Mouse (Mus musculus) liver, embryonic 13.5 days (tissue): ENCODE data around the gene Gm17617. TPM values are rescaled to one million over a fixed set of nuclear protein-coding genes. Genes with fewer than 3 reads are reported as not detected.

Source experiments
- ATAC-seq: fragments of 200-750 bp; cut with Nextera tagmentation; 2 replicates; pipeline ENCODE4 v1.8.0; 2017; ENCODE audit warnings: low read depth, mild to moderate bottlenecking, moderate number of reproducible peaks, moderate library complexity
- DNase-seq: peaks from one replicate; pipeline ENCODE4 v3.0.0; 2022
- H3K27ac ChIP-seq: fragments of 300-500 bp; sonication (generic); 2 replicates; pipeline ENCODE4 v1.5.1; 2015; ENCODE audit warnings: moderate library complexity, mild to moderate bottlenecking, inconsistent platforms
- H3K27me3 ChIP-seq: fragments of 300-500 bp; sonication (generic); 2 replicates; pipeline ENCODE4 v1.6.1; 2015; ENCODE audit warnings: mild to moderate bottlenecking, inconsistent platforms
- H3K36me3 ChIP-seq: fragments of 300-500 bp; sonication (generic); 2 replicates; pipeline ENCODE4 v1.6.1; 2015; ENCODE audit warnings: mild to moderate bottlenecking, inconsistent platforms
- H3K4me1 ChIP-seq: fragments of 300-500 bp; sonication (generic); replicated peaks from 2 replicates; pipeline ENCODE4 v1.6.1; 2015; ENCODE audit warnings: inconsistent platforms
- H3K4me2 ChIP-seq: fragments of 300-500 bp; sonication (generic); 2 replicates; pipeline ENCODE4 v1.6.1; 2015; ENCODE audit warnings: inconsistent platforms, mild to moderate bottlenecking, moderate library complexity
- H3K4me3 ChIP-seq: fragments of 300-500 bp; sonication (generic); replicated peaks from 2 replicates; pipeline ENCODE4 v1.5.1; 2015; ENCODE audit warnings: mild to moderate bottlenecking, inconsistent platforms
- H3K9ac ChIP-seq: fragments of 300-500 bp; sonication (generic); 2 replicates; pipeline ENCODE4 v1.6.1; 2015; ENCODE audit warnings: mild to moderate bottlenecking, inconsistent platforms
- H3K9me3 ChIP-seq: fragments of 300-500 bp; sonication (generic); replicated peaks from 2 replicates; pipeline ENCODE4 v1.6.1; 2016; ENCODE audit warnings: inconsistent platforms
- WGBS: fragments of 180-500 bp; shearing (Covaris S2); methylation state at CpG from one replicate; pipeline ENCODE4 v1.1.7; 2015; ENCODE audit not compliant: insufficient replicate concordance; 5-methylcytosine and 5-hydroxymethylcytosine counted together
- polyA plus RNA-seq: library from polyadenylated mRNA; unstranded; fragments of >200 nt; fragmentation: Nextera tagmentation; extraction: Ambion mirVana; gene quantifications from 2 replicates; pipeline ENCODE4 v1.2.1, GENCODE M21; 2015

Gene Gm17617
- polyA plus RNA-seq, 1 experiment from 2014 or later, result not detected

GRCm38 (mm10) chr13:55114375-55114774 is 19.0 kb downstream of the Gm17617 start:
- Histone ChIP-seq H3K27me3 (no peaks in the 10 kb centered on the region), H3K4me2 (no peak overlapping the region), H3K4me1 (no peaks in the 10 kb centered on the region; the same call in 1 of the 2 replicates), H3K36me3 (peaks cover 77% of the 10 kb centered on the region), H3K9me3 (no peaks in the 10 kb centered on the region), H3K4me3 (no peak overlapping the region), H3K27ac (no peak overlapping the region), H3K9ac (no peak overlapping the region)
- no peak for DNase-seq
- 42% methylated on average over 6 of the region's 6 CpGs for WGBS
- ATAC-seq, result no peak

DNA sequence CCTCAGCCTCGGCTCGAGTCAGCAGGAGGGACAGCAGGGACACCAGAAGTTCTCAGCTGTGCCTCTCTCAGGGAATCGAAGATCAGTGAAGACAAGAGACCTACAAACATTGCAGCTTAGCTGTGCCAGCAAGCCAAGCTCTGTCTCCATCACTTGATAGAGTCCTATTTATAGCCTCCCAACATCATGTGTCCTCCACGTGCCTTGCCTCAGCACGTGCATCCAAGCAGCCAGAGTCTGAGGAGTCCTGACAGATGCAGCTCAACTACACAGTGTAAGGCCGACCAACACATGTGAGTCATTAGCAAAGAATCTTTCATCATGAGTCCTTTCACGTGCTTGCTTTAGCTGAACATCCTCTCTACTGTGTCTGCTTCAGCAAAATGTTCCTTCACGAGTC is 25.7 kb downstream of the Gm17617 start:
- no peak for DNase-seq
- no peak overlapping the region for H3K4me2 ChIP-seq
- no peaks in the 10 kb centered on the region for H3K9me3 ChIP-seq
- WGBS, result 84% methylated on average over 8 of the region's 8 CpGs
- no peaks in the 10 kb centered on the region for H3K27me3 ChIP-seq
- 0 out of 2 replicates have a peak overlapping the region, but pooled peaks have one; percentile 86 for H3K9ac ChIP-seq
- ATAC-seq, result no peak
- peaks cover 36% of the 10 kb centered on the region for H3K36me3 ChIP-seq
- H3K4me1 ChIP-seq, result peaks cover 38% of the 10 kb centered on the region
- H3K27ac ChIP-seq, result no peak overlapping the region
- H3K4me3 ChIP-seq, result no peak overlapping the region

- Histone ChIP-seq H3K4me3 (peak overlapping the region; percentile 95), H3K9ac (peak overlapping the region; percentile 86), H3K9me3 (no peaks in the 10 kb centered on the region), H3K27ac (peak overlapping the region; percentile 53; the same call in 1 of the 2 replicates), H3K27me3 (no peaks in the 10 kb centered on the region), H3K36me3 (peaks cover 33% of the 10 kb centered on the region), H3K4me1 (peaks cover 38% of the 10 kb centered on the region), H3K4me2 (peak overlapping the region; percentile 93)
- 79% methylated on average over 4 of the region's 4 CpGs for WGBS
- no peak for DNase-seq
- no peak for ATAC-seq
Observed at GRCm38 (mm10) chr13:55107116-55107515, 26.2 kb downstream of the Gm17617 start.

DNA sequence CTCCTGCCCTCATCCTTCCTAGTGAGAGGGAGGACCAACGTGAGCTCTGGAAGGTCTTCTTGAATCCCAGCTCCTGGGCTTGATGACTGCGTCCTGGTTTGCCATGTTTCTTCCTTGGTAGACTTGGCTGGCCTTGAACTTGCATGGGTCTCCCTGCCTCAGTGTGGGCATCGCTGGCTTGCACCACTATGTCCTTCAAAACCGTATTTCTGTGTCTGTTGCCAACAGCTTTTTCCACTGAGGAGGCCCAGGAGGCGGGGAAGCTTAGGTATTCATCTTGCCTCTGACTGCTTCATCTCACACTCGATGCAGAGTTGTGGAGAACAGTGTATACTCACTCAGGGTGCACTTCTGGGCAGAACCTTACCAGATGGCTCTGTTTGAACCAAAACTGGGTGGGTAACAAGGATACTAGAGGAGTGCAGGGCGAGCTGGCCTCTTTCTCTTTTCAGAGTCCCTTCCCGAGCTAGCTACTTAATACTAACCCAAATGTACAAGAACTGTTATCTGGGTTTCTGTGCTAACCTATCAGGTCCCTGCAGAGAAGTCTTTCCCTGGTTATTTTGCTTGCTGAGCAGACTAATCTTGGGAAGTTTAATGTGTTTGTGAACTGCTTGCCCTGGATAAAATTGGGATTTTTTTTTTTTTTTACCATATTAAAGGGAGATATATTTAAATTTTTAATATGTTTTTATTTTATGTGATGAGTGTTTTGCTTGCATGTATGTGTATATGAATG is 27.2 kb downstream of the Gm17617 start:
- peak overlapping the region; percentile 89 for H3K27ac ChIP-seq
- H3K4me3 ChIP-seq, result peak overlapping the region; percentile 95
- H3K36me3 ChIP-seq, result peaks cover 25% of the 10 kb centered on the region
- H3K9me3 ChIP-seq, result no peaks in the 10 kb centered on the region
- no peaks in the 10 kb centered on the region for H3K27me3 ChIP-seq
- peak overlapping the region; percentile 93 for H3K4me2 ChIP-seq
- peak overlapping the region; percentile 86 for H3K9ac ChIP-seq
- peak; percentile 28 for ATAC-seq
- 12% methylated on average over 8 of the region's 8 CpGs for WGBS
- peaks cover 38% of the 10 kb centered on the region for H3K4me1 ChIP-seq
- peak; percentile 21 for DNase-seq

DNA sequence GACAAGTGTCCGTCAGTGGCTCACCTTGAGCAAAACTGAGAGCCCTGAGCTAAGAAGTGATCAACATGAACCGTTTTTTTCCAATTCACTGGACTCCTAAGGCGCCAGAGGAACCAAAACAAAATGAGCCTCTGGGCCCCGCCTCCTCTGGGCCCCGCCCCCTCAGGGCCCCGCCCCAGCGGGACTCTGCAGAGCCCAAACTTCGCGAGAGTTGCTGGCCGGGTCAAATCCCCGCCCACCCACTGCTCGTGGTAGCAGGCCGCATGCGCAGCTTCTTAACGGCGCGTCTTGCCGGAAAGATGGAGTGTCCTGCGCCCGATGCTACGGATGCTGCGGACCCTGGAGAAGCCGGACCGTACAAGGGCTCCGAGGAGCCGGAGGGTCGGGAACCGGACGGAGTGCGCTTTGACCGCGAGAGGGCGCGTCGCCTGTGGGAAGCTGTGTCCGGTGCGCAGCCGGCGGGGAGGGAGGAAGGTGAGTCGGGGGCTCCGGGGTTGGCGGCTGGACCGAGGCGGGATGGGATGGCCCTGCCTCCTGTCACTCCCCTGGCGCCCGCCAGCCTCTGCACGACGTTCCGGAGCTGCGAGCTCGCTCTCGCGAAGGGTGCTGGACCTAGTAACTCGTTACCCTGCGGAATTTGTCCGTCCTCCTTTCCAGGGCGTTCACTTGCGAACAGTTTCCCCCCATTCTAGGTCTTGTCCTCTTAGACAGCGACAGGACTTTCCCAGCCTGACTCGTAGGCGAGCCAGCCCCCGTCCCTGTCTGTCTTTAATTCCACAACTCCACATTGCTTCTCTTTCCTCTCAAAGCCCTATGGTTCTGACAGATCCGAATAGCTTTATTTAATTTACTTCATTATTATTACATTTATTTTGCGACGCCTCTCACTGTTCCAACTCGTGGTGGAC is 28.0 kb downstream of the Gm17617 start, which contains the start of gene Zfp346:
TSS of gene Zfp346 (plus strand) at position 267 of the 908 bp plus-strand sequence.
- peak; percentile 95 for DNase-seq
- Histone ChIP-seq H3K36me3 (peaks cover 24% of the 10 kb centered on the region), H3K27ac (peak within 1 kb of the TSS; percentile 89), H3K9me3 (no peaks in the 10 kb centered on the region), H3K4me2 (peak within 1 kb of the TSS; percentile 93), H3K4me1 (peaks cover 41% of the 10 kb centered on the region), H3K9ac (peak within 1 kb of the TSS; percentile 86), H3K27me3 (no peaks in the 10 kb centered on the region), H3K4me3 (peak within 1 kb of the TSS; percentile 95)
- ATAC-seq, result peak; percentile 90
- under 1% methylated on average over 66 of the region's 66 CpGs for whole genome bisulfite sequencing

- no peak overlapping the region for H3K4me2 ChIP-seq
- WGBS, result 43% methylated on average over 2 of the region's 2 CpGs
- H3K9me3 ChIP-seq, result no peaks in the 10 kb centered on the region
- DNase-seq, result no peak
- H3K27me3 ChIP-seq, result no peaks in the 10 kb centered on the region
- no peak for ATAC-seq
- peaks cover 11% of the 10 kb centered on the region for H3K36me3 ChIP-seq
- peaks cover 54% of the 10 kb centered on the region for H3K4me1 ChIP-seq
- no peak overlapping the region for H3K27ac ChIP-seq
- H3K9ac ChIP-seq, result no peak overlapping the region
- no peak overlapping the region for H3K4me3 ChIP-seq
Observed at GRCm38 (mm10) chr13:55103351-55103750, 30.0 kb downstream of the Gm17617 start.

GRCm38 (mm10) chr13:55102366-55102765 is 31.0 kb downstream of the Gm17617 start:
- no peak for ATAC-seq
- Histone ChIP-seq H3K9me3 (no peaks in the 10 kb centered on the region), H3K27ac (no peak overlapping the region), H3K36me3 (peaks cover 1% of the 10 kb centered on the region), H3K4me1 (peaks cover 55% of the 10 kb centered on the region), H3K4me2 (no peak overlapping the region), H3K27me3 (no peaks in the 10 kb centered on the region), H3K9ac (no peak overlapping the region), H3K4me3 (no peak overlapping the region)
- WGBS, result 85% methylated on average over 3 of the region's 3 CpGs
- DNase-seq, result no peak

DNA sequence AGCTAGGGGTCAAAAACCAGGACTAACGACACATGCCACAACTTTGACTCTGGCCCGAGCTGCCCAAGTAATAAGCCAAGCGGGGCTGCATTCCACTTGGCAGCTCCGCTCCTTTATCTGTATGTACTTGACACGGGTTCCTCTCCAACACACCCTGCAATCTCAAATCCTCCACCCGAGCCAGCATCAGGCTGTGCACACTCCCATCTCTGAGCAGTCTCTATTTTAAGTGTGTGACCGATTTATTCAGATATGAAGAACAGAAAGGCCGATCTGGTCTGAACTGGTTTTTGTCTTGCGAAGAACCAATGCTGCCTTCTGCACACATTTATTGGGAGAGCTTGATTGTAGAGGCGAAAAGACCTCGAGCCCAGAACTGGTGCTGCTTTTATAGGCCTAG is 31.7 kb downstream of the Gm17617 start:
- H3K4me1 ChIP-seq, result peaks cover 51% of the 10 kb centered on the region
- no peaks in the 10 kb centered on the region for H3K36me3 ChIP-seq
- no peak overlapping the region for H3K27ac ChIP-seq
- DNase-seq (no peak), ATAC-seq (no peak)
- no peak overlapping the region for H3K4me2 ChIP-seq
- WGBS, result 82% methylated on average over 11 of the region's 11 CpGs
- no peak overlapping the region for H3K4me3 ChIP-seq
- no peaks in the 10 kb centered on the region for H3K27me3 ChIP-seq
- H3K9ac ChIP-seq, result no peak overlapping the region
- H3K9me3 ChIP-seq, result no peaks in the 10 kb centered on the region

DNA sequence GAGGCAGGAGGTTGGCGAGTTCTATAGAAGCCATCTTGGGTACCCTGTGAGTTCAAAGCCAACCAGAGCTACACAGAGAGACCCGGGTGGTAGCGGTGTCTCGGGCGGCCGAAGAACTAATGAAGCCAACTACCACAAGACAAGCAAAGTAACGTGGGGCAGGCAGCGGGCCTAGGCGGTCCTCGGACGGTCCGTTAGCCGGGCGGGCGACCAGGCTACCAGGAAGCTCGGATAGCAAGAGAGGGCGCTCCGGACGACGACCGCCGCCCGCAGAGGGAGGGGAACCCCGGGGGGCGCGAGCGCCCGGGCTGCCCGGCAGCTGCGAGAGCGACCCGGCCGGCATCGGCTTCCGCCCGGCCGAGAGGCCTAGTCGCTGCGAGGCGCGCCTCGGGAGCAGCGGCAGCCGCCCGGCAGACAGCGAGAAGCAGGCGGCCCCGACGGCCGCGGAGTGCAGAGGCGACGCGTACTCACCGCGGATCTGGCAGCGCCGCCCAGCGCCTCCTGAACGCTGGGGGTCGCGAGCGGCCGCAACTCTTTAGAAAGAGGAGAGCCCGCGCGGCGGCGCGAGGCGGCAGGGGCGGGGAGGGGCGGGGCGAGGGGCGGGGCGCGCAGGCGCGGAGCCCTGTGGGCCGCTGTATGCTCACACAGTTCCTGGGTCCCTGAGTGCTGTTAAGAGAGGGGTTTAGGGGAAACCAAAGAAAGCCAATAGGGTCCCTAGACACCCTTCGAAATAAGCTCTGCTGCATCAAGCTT is 33.4 kb downstream of the Gm17617 start, which contains the start of gene Uimc1:
TSS of gene Uimc1 (minus strand) at position 575 of the 753 bp plus-strand sequence.
- Histone ChIP-seq H3K4me2 (peak within 1 kb of the TSS; percentile 81), H3K36me3 (no peaks in the 10 kb centered on the region), H3K27ac (peak within 1 kb of the TSS; percentile 90), H3K4me3 (peak within 1 kb of the TSS; percentile 77), H3K9me3 (no peaks in the 10 kb centered on the region), H3K27me3 (no peaks in the 10 kb centered on the region), H3K9ac (peak within 1 kb of the TSS; percentile 92), H3K4me1 (peaks cover 42% of the 10 kb centered on the region)
- DNase-seq (peak; percentile 71), ATAC-seq (peak; percentile 87)
- under 1% methylated on average over 79 of the region's 81 CpGs for whole genome bisulfite sequencing

DNA sequence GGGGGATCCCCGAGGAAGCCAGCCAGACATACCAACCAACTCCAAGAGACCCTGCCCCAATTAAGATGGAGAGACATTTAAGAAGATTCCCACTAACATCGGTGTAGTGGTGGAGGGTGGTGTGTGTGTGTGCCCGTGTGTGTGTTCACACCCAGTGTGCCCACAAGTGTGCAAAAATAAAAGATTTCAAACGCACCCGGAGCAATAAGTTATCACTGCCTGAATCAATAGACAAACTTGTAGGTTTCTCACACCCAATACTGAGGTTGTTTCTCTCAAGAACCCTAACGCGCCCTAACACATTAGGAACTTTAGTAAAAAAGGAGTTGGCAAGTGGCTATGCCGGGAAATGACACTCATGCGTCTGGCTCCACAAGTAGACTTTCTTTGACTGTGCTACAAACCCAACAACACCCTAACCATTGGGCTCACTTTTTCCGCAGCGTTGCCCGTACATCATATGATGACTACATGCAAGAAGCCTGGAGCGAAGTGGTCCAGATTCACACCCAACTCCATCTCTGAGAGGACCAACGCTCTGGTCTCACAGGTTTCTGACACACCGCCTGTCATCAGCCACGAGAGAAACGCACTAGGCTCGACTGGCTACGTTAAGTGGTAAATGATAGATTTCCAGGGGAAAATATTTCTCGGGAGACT is 34.2 kb downstream of the Gm17617 start:
- Histone ChIP-seq H3K9me3 (no peaks in the 10 kb centered on the region), H3K4me1 (peaks cover 35% of the 10 kb centered on the region), H3K27me3 (no peaks in the 10 kb centered on the region), H3K4me3 (peak overlapping the region; percentile 77), H3K27ac (peak overlapping the region; percentile 90), H3K4me2 (peak overlapping the region; percentile 81), H3K36me3 (no peaks in the 10 kb centered on the region), H3K9ac (peak overlapping the region; percentile 92)
- ATAC-seq (no peak), DNase-seq (peak; percentile 27)
- WGBS, result 18% methylated on average over 20 of the region's 20 CpGs
